Mouse (Mus musculus) liver, adult 2 months (tissue): ENCODE measurements at regions not wholly inside any gene's neighbourhood (a gene's known extent, or its start where the extent isn't known, plus 50 kb on each side); places are given as distances from the start of the nearest gene placed in this dataset.

Experiments
- CTCF ChIP-seq: fragments of 200-500 bp; IDR thresholded peaks from 2 replicates; pipeline ENCODE4 v1.5.1; 2011; ENCODE audit warnings: low read depth, low read length, control low read depth
- POLR2A ChIP-seq: fragments of 200-500 bp; IDR thresholded peaks from 2 replicates; pipeline ENCODE4 v1.6.1; 2011; ENCODE audit warnings: low read length, control low read depth; ENCODE audit not compliant: insufficient read depth; ENCODE audit errors: extremely low read depth

- TF ChIP-seq POLR2A (no peak), CTCF (no peak)
Observed at GRCm38 (mm10) chr14:79916960-79917848, 66.7 kb upstream of the Olfm4 start.
